Mouse (Mus musculus): ENCODE measurements around the gene Sh3bgrl. TPM values are rescaled to one million over a fixed set of nuclear protein-coding genes. Genes with fewer than 3 reads are reported as not detected.

Gene Sh3bgrl
- polyA plus RNA-seq, 1 experiment from 2014 or later, result 88.5 TPM

- H3K4me3 ChIP-seq (ENCODE audit: low read depth, low read length), result no peak overlapping the region
- ATAC-seq (ENCODE audit: low read depth), result no peak
- H3K4me1 ChIP-seq (ENCODE audit: control insufficient read depth, insufficient read depth, low read length), result no peaks in the 10 kb centered on the region
- no peaks in the 10 kb centered on the region for H3K27me3 ChIP-seq (replicated peaks; ENCODE audit: control insufficient read depth, insufficient read depth, low read length)
- no peak overlapping the region for H3K27ac ChIP-seq (replicated peaks; ENCODE audit: low read depth, low read length)
- 70% methylated on average over 2 of the region's 2 CpGs for WGBS
- H3K36me3 ChIP-seq (ENCODE audit: control insufficient read depth, insufficient read depth, low read length), result no peaks in the 10 kb centered on the region
- H3K9me3 ChIP-seq (ENCODE audit: control insufficient read depth, low read length), result no peaks in the 10 kb centered on the region
- DNase-seq (ENCODE audit: low spot score), result no peak
- H3K4me2 ChIP-seq (ENCODE audit: low read depth, low read length), result no peak overlapping the region
- no peak overlapping the region for H3K9ac ChIP-seq (ENCODE audit: low read depth, low read length)
Measured at GRCm38 (mm10) chrX:109137295-109137694, 42.1 kb downstream of the Sh3bgrl start.

GRCm38 (mm10) chrX:109141337-109141870 lies 46.2 kb downstream of the Sh3bgrl start:
- ATAC-seq (ENCODE audit: low read depth) (no peak), DNase-seq (ENCODE audit: low spot score) (no peak)
- WGBS, result 71% methylated on average over 1 of the region's 1 CpGs
- no peaks in the 10 kb centered on the region for H3K36me3 ChIP-seq (ENCODE audit: control insufficient read depth, insufficient read depth, low read length)
- no peak overlapping the region for H3K27ac ChIP-seq (replicated peaks; ENCODE audit: low read depth, low read length)
- H3K9me3 ChIP-seq (ENCODE audit: control insufficient read depth, low read length), result no peaks in the 10 kb centered on the region
- no peak overlapping the region for H3K9ac ChIP-seq (ENCODE audit: low read depth, low read length)
- H3K4me1 ChIP-seq (ENCODE audit: control insufficient read depth, insufficient read depth, low read length), result no peaks in the 10 kb centered on the region
- H3K27me3 ChIP-seq (replicated peaks; ENCODE audit: control insufficient read depth, insufficient read depth, low read length), result no peaks in the 10 kb centered on the region
- no peak overlapping the region for H3K4me3 ChIP-seq (ENCODE audit: low read depth, low read length)
- no peak overlapping the region for H3K4me2 ChIP-seq (ENCODE audit: low read depth, low read length)

GRCm38 (mm10) chrX:109142281-109142680 lies 47.1 kb downstream of the Sh3bgrl start:
- Histone ChIP-seq H3K27me3 (replicated peaks; ENCODE audit: control insufficient read depth, insufficient read depth, low read length) (no peaks in the 10 kb centered on the region), H3K9me3 (ENCODE audit: control insufficient read depth, low read length) (no peaks in the 10 kb centered on the region), H3K4me2 (ENCODE audit: low read depth, low read length) (no peak overlapping the region), H3K4me1 (ENCODE audit: control insufficient read depth, insufficient read depth, low read length) (no peaks in the 10 kb centered on the region), H3K9ac (ENCODE audit: low read depth, low read length) (no peak overlapping the region), H3K4me3 (ENCODE audit: low read depth, low read length) (no peak overlapping the region), H3K36me3 (ENCODE audit: control insufficient read depth, insufficient read depth, low read length) (no peaks in the 10 kb centered on the region), H3K27ac (replicated peaks; ENCODE audit: low read depth, low read length) (no peak overlapping the region)
- WGBS, result 54% methylated on average over 4 of the region's 4 CpGs
- DNase-seq (ENCODE audit: low spot score) (peak; percentile 8), ATAC-seq (ENCODE audit: low read depth) (no peak)

- 78% methylated on average over 6 of the region's 6 CpGs for WGBS
- DNase-seq (ENCODE audit: low spot score), result no peak
- H3K27ac ChIP-seq (replicated peaks; ENCODE audit: low read depth, low read length), result no peak overlapping the region
- ATAC-seq (ENCODE audit: low read depth), result no peak
- H3K9me3 ChIP-seq (ENCODE audit: control insufficient read depth, low read length), result no peaks in the 10 kb centered on the region
- H3K9ac ChIP-seq (ENCODE audit: low read depth, low read length), result no peak overlapping the region
- H3K4me2 ChIP-seq (ENCODE audit: low read depth, low read length), result no peak overlapping the region
- no peaks in the 10 kb centered on the region for H3K27me3 ChIP-seq (replicated peaks; ENCODE audit: control insufficient read depth, insufficient read depth, low read length)
- no peak overlapping the region for H3K4me3 ChIP-seq (ENCODE audit: low read depth, low read length)
- no peaks in the 10 kb centered on the region for H3K4me1 ChIP-seq (ENCODE audit: control insufficient read depth, insufficient read depth, low read length)
- H3K36me3 ChIP-seq (ENCODE audit: control insufficient read depth, insufficient read depth, low read length), result no peaks in the 10 kb centered on the region
Measured at GRCm38 (mm10) chrX:109145779-109146178, 50.6 kb downstream of the Sh3bgrl start.

- H3K27ac ChIP-seq (replicated peaks; ENCODE audit: low read depth, low read length), result no peak overlapping the region
- DNase-seq (ENCODE audit: low spot score) (no peak), ATAC-seq (ENCODE audit: low read depth) (no peak)
- WGBS, result 92% methylated on average over 3 of the region's 3 CpGs
- H3K9ac ChIP-seq (ENCODE audit: low read depth, low read length), result no peak overlapping the region
- H3K4me2 ChIP-seq (ENCODE audit: low read depth, low read length), result no peak overlapping the region
- H3K36me3 ChIP-seq (ENCODE audit: control insufficient read depth, insufficient read depth, low read length), result no peaks in the 10 kb centered on the region
- H3K4me1 ChIP-seq (ENCODE audit: control insufficient read depth, insufficient read depth, low read length), result no peaks in the 10 kb centered on the region
- no peaks in the 10 kb centered on the region for H3K9me3 ChIP-seq (ENCODE audit: control insufficient read depth, low read length)
- H3K27me3 ChIP-seq (replicated peaks; ENCODE audit: control insufficient read depth, insufficient read depth, low read length), result no peaks in the 10 kb centered on the region
- H3K4me3 ChIP-seq (ENCODE audit: low read depth, low read length), result no peak overlapping the region
Measured at GRCm38 (mm10) chrX:109147108-109147507, 51.9 kb downstream of the Sh3bgrl start.

- no peak overlapping the region for H3K4me3 ChIP-seq (ENCODE audit: low read depth, low read length)
- H3K9me3 ChIP-seq (ENCODE audit: control insufficient read depth, low read length), result no peaks in the 10 kb centered on the region
- no peaks in the 10 kb centered on the region for H3K36me3 ChIP-seq (ENCODE audit: control insufficient read depth, insufficient read depth, low read length)
- no peak for DNase-seq (ENCODE audit: low spot score)
- H3K27me3 ChIP-seq (replicated peaks; ENCODE audit: control insufficient read depth, insufficient read depth, low read length), result no peaks in the 10 kb centered on the region
- no peak for ATAC-seq (ENCODE audit: low read depth)
- no peaks in the 10 kb centered on the region for H3K4me1 ChIP-seq (ENCODE audit: control insufficient read depth, insufficient read depth, low read length)
- no peak overlapping the region for H3K27ac ChIP-seq (replicated peaks; ENCODE audit: low read depth, low read length)
- no peak overlapping the region for H3K9ac ChIP-seq (ENCODE audit: low read depth, low read length)
- 88% methylated on average over 2 of the region's 2 CpGs for WGBS
- no peak overlapping the region for H3K4me2 ChIP-seq (ENCODE audit: low read depth, low read length)
Measured at GRCm38 (mm10) chrX:109151228-109151627, 56.1 kb downstream of the Sh3bgrl start.

GRCm38 (mm10) chrX:109160326-109160725 lies 65.2 kb downstream of the Sh3bgrl start:
- no peak overlapping the region for H3K27ac ChIP-seq (replicated peaks; ENCODE audit: low read depth, low read length)
- H3K4me2 ChIP-seq (ENCODE audit: low read depth, low read length), result no peak overlapping the region
- DNase-seq (ENCODE audit: low spot score), result no peak
- 86% methylated on average over 1 of the region's 1 CpGs for WGBS
- H3K27me3 ChIP-seq (replicated peaks; ENCODE audit: control insufficient read depth, insufficient read depth, low read length), result no peaks in the 10 kb centered on the region
- no peak overlapping the region for H3K9ac ChIP-seq (ENCODE audit: low read depth, low read length)
- no peaks in the 10 kb centered on the region for H3K36me3 ChIP-seq (ENCODE audit: control insufficient read depth, insufficient read depth, low read length)
- H3K4me3 ChIP-seq (ENCODE audit: low read depth, low read length), result no peak overlapping the region
- H3K4me1 ChIP-seq (ENCODE audit: control insufficient read depth, insufficient read depth, low read length), result no peaks in the 10 kb centered on the region
- H3K9me3 ChIP-seq (ENCODE audit: control insufficient read depth, low read length), result no peaks in the 10 kb centered on the region
- no peak for ATAC-seq (ENCODE audit: low read depth)

GRCm38 (mm10) chrX:109160901-109161300 lies 65.7 kb downstream of the Sh3bgrl start:
- Histone ChIP-seq H3K27ac (replicated peaks; ENCODE audit: low read depth, low read length) (no peak overlapping the region), H3K9ac (ENCODE audit: low read depth, low read length) (no peak overlapping the region), H3K36me3 (ENCODE audit: control insufficient read depth, insufficient read depth, low read length) (no peaks in the 10 kb centered on the region), H3K9me3 (ENCODE audit: control insufficient read depth, low read length) (no peaks in the 10 kb centered on the region), H3K4me1 (ENCODE audit: control insufficient read depth, insufficient read depth, low read length) (no peaks in the 10 kb centered on the region), H3K4me2 (ENCODE audit: low read depth, low read length) (no peak overlapping the region), H3K4me3 (ENCODE audit: low read depth, low read length) (no peak overlapping the region), H3K27me3 (replicated peaks; ENCODE audit: control insufficient read depth, insufficient read depth, low read length) (no peaks in the 10 kb centered on the region)
- ATAC-seq (ENCODE audit: low read depth), result no peak
- 78% methylated on average over 4 of the region's 4 CpGs for WGBS
- no peak for DNase-seq (ENCODE audit: low spot score)

GRCm38 (mm10) chrX:109175038-109175437 lies 79.9 kb downstream of the Sh3bgrl start:
- 63% methylated on average over 2 of the region's 2 CpGs for WGBS
- ATAC-seq (ENCODE audit: low read depth), result 0 out of 2 replicates have a peak, but pooled peaks have one; percentile 50
- no peak overlapping the region for H3K4me2 ChIP-seq (ENCODE audit: low read depth, low read length)
- H3K9ac ChIP-seq (ENCODE audit: low read depth, low read length), result no peak overlapping the region
- DNase-seq (ENCODE audit: low spot score), result peak; percentile 3
- no peaks in the 10 kb centered on the region for H3K4me1 ChIP-seq (ENCODE audit: control insufficient read depth, insufficient read depth, low read length)
- no peak overlapping the region for H3K4me3 ChIP-seq (ENCODE audit: low read depth, low read length)
- no peaks in the 10 kb centered on the region for H3K9me3 ChIP-seq (ENCODE audit: control insufficient read depth, low read length)
- H3K27me3 ChIP-seq (replicated peaks; ENCODE audit: control insufficient read depth, insufficient read depth, low read length), result no peaks in the 10 kb centered on the region
- H3K36me3 ChIP-seq (ENCODE audit: control insufficient read depth, insufficient read depth, low read length), result no peaks in the 10 kb centered on the region
- H3K27ac ChIP-seq (replicated peaks; ENCODE audit: low read depth, low read length), result no peak overlapping the region

Measured in embryonic facial prominence, embryonic 14.5 days (tissue).